Mouse (Mus musculus) liver, embryonic 14.5 days (tissue): ENCODE measurements around the gene Trp53rka.

Source experiments
- CTCF ChIP-seq: IDR thresholded peaks from 2 replicates; pipeline ENCODE4 v1.5.1; 2016; ENCODE audit warnings: antibody characterized with exemption, low read depth, control low read depth
- EP300 ChIP-seq: IDR thresholded peaks from 2 replicates; pipeline ENCODE4 v1.6.1; 2016; ENCODE audit warnings: antibody characterized with exemption, low read depth

GRCm38 (mm10) chr2:165512426-165512825 is 19.3 kb upstream of the Trp53rka start:
- TF ChIP-seq CTCF (no peak), EP300 (no peak)
